ENCODE assay signal across 18 mouse cellular contexts in the genomic region with DNA sequence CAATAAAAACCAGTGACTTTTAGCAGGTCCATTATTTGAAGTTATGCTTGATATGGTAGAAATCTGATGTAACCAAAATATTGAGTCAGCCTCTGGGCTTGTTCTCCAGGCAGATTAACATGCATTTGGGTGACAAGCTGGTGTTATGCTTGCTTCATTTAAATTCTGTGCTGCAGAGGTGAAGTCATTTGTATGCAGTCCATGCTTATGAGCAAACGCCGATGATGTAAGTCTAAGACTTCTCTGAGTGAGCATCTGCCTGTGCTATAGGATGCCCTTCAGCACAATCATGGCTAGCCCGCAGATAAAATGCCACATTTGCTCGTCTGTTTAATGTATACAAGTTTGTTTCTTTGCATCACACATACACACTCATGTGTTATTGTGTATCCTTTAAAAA.
A peak's percentile ranks its signal among the peaks of the same experiment; 100 is the strongest.
DNase-seq lines count a peak whose midpoint lies in the region; ATAC-seq and TF ChIP-seq lines count a peak whose summit lies in the region.
"Had no signal": no experiment of that assay in that cellular context is flagged by ENCODE, and none has a peak within 500 bp of the region (broad histone marks: within the 10 kb centered on the region; RNA-seq: fewer than 3 reads in every experiment).

No protein-coding gene starts in this region.

- DNase-seq in forebrain, embryonic 11.5 days (ENCODE audit: low spot score), result no peak
- DNase-seq in midbrain, embryonic 11.5 days (ENCODE audit: low spot score, missing footprints), result no peak
- no peak for DNase-seq in midbrain, embryonic 10.5 days (ENCODE audit: low spot score)
- DNase-seq in hindbrain, postnatal 0 days (ENCODE audit: low spot score), result peak; percentile 37
- no peak for DNase-seq in urinary bladder, postnatal 14 days (ENCODE audit: low spot score)
- DNase-seq in adrenal gland, postnatal 14 days, result no peak
- DNase-seq: cerebellum, adult 11 months; cerebellum, postnatal 25 days; kidney, adult 2 months; left cerebral cortex, postnatal 4 days; lung, adult 18-20 months; lung, postnatal 36 days; right cerebral cortex, postnatal 4 days; thymus, postnatal 36 days had no signal

- H3K4me3 ChIP-seq in forebrain, embryonic 12.5 days (replicated peaks), result no peak overlapping the region
- no peak overlapping the region for H3K4me3 ChIP-seq in forebrain, embryonic 11.5 days (ENCODE audit: low read depth, low read length)
- no peak overlapping the region for H3K4me3 ChIP-seq in midbrain, embryonic 11.5 days (ENCODE audit: low read depth, low read length)
- no peak overlapping the region for H3K4me3 ChIP-seq in midbrain, embryonic 10.5 days
- no peak overlapping the region for H3K4me3 ChIP-seq in hindbrain, postnatal 0 days (ENCODE audit: low read length)
- no peak overlapping the region for H3K4me3 ChIP-seq in neural tube, embryonic 15.5 days (replicated peaks)

- ATAC-seq in forebrain, embryonic 12.5 days (ENCODE audit: low FRiP score), result peak; percentile 84
- ATAC-seq in forebrain, embryonic 11.5 days (replicated peaks; ENCODE audit: low FRiP score), result no peak; the same call in 1 of the 2 replicates
- ATAC-seq in midbrain, embryonic 11.5 days (ENCODE audit: low FRiP score), result peak; percentile 63; the same call in 1 of the 2 replicates
- ATAC-seq in hindbrain, postnatal 0 days, result peak; percentile 87
- ATAC-seq in neural tube, embryonic 15.5 days (ENCODE audit: low FRiP score), result peak; percentile 75; the same call in 1 of the 2 replicates
- ATAC-seq: CD4-positive, CD25-positive, alpha-beta regulatory T cell, adult 4 months had no signal

- no peaks in the 10 kb centered on the region for H3K27me3 ChIP-seq in forebrain, embryonic 12.5 days
- H3K27me3 ChIP-seq in forebrain, embryonic 11.5 days (ENCODE audit: control insufficient read depth, insufficient read depth, low read length), result no peaks in the 10 kb centered on the region
- no peaks in the 10 kb centered on the region for H3K27me3 ChIP-seq in midbrain, embryonic 11.5 days (ENCODE audit: control insufficient read depth, insufficient read depth, low read length)
- H3K27me3 ChIP-seq in midbrain, embryonic 10.5 days (ENCODE audit: low read depth, poor library complexity, severe bottlenecking), result no peaks in the 10 kb centered on the region
- H3K27me3 ChIP-seq in hindbrain, postnatal 0 days (ENCODE audit: insufficient read depth, low read length), result no peaks in the 10 kb centered on the region
- H3K27me3 ChIP-seq in neural tube, embryonic 15.5 days (replicated peaks), result no peaks in the 10 kb centered on the region

- no peak overlapping the region for H3K9ac ChIP-seq in forebrain, embryonic 12.5 days
- H3K9ac ChIP-seq in forebrain, embryonic 11.5 days (ENCODE audit: low read length), result no peak overlapping the region
- no peak overlapping the region for H3K9ac ChIP-seq in midbrain, embryonic 11.5 days (ENCODE audit: low read length)
- H3K9ac ChIP-seq in hindbrain, postnatal 0 days (replicated peaks; ENCODE audit: low read length), result no peak overlapping the region
- H3K9ac ChIP-seq in neural tube, embryonic 15.5 days (replicated peaks), result no peak overlapping the region

- no peak overlapping the region for H3K4me2 ChIP-seq in forebrain, embryonic 12.5 days
- H3K4me2 ChIP-seq in forebrain, embryonic 11.5 days (ENCODE audit: low read depth, low read length, severe bottlenecking), result no peak overlapping the region
- no peak overlapping the region for H3K4me2 ChIP-seq in midbrain, embryonic 11.5 days
- H3K4me2 ChIP-seq in hindbrain, postnatal 0 days (ENCODE audit: low read depth, low read length), result no peak overlapping the region
- H3K4me2 ChIP-seq in neural tube, embryonic 15.5 days, result no peak overlapping the region

- H3K9me3 ChIP-seq in forebrain, embryonic 12.5 days, result no peaks in the 10 kb centered on the region
- no peaks in the 10 kb centered on the region for H3K9me3 ChIP-seq in forebrain, embryonic 11.5 days (ENCODE audit: control insufficient read depth, low read length)
- H3K9me3 ChIP-seq in midbrain, embryonic 11.5 days (ENCODE audit: control insufficient read depth, low read length), result no peaks in the 10 kb centered on the region
- no peaks in the 10 kb centered on the region for H3K9me3 ChIP-seq in midbrain, embryonic 10.5 days (replicated peaks)
- no peaks in the 10 kb centered on the region for H3K9me3 ChIP-seq in hindbrain, postnatal 0 days (ENCODE audit: low read length)
- H3K9me3 ChIP-seq in neural tube, embryonic 15.5 days (replicated peaks), result no peaks in the 10 kb centered on the region
- H3K9me3 ChIP-seq: G1E had no signal

- H3K36me3 ChIP-seq in forebrain, embryonic 12.5 days (replicated peaks), result no peaks in the 10 kb centered on the region
- no peaks in the 10 kb centered on the region for H3K36me3 ChIP-seq in forebrain, embryonic 11.5 days (ENCODE audit: control insufficient read depth, insufficient read depth, low read length)
- no peaks in the 10 kb centered on the region for H3K36me3 ChIP-seq in midbrain, embryonic 11.5 days (ENCODE audit: control insufficient read depth, insufficient read depth, low read length)
- no peaks in the 10 kb centered on the region for H3K36me3 ChIP-seq in midbrain, embryonic 10.5 days
- no peaks in the 10 kb centered on the region for H3K36me3 ChIP-seq in hindbrain, postnatal 0 days (ENCODE audit: insufficient read depth, low read length)
- no peaks in the 10 kb centered on the region for H3K36me3 ChIP-seq in neural tube, embryonic 15.5 days
- H3K36me3 ChIP-seq: G1E had no signal

- no peak for TF ChIP-seq CTCF in hindbrain, postnatal 0 days (IDR thresholded peaks at IDR 0.05; ENCODE audit: low read depth)

- no peak overlapping the region for H3K27ac ChIP-seq in forebrain, embryonic 12.5 days
- H3K27ac ChIP-seq in forebrain, embryonic 11.5 days (ENCODE audit: low read depth, low read length), result no peak overlapping the region
- no peak overlapping the region for H3K27ac ChIP-seq in midbrain, embryonic 11.5 days (ENCODE audit: low read depth, low read length)
- H3K27ac ChIP-seq in midbrain, embryonic 10.5 days (replicated peaks), result no peak overlapping the region
- H3K27ac ChIP-seq in hindbrain, postnatal 0 days, result no peak overlapping the region
- H3K27ac ChIP-seq in neural tube, embryonic 15.5 days (replicated peaks), result no peak overlapping the region

- 55% methylated on average over 4 of the region's 4 CpGs for WGBS in forebrain, embryonic 12.5 days
- WGBS in forebrain, embryonic 11.5 days, result 79% methylated on average over 4 of the region's 4 CpGs
- WGBS in midbrain, embryonic 11.5 days, result 71% methylated on average over 4 of the region's 4 CpGs
- WGBS in midbrain, embryonic 10.5 days, result 86% methylated on average over 4 of the region's 4 CpGs
- WGBS in hindbrain, postnatal 0 days, result 43% methylated on average over 4 of the region's 4 CpGs
- WGBS in neural tube, embryonic 15.5 days, result 49% methylated on average over 4 of the region's 4 CpGs

- H3K4me1 ChIP-seq in forebrain, embryonic 12.5 days, result no peaks in the 10 kb centered on the region
- H3K4me1 ChIP-seq in forebrain, embryonic 11.5 days (replicated peaks; ENCODE audit: control insufficient read depth, insufficient read depth, low read length), result no peaks in the 10 kb centered on the region
- no peaks in the 10 kb centered on the region for H3K4me1 ChIP-seq in midbrain, embryonic 11.5 days (ENCODE audit: control insufficient read depth, insufficient read depth, low read length)
- H3K4me1 ChIP-seq in midbrain, embryonic 10.5 days, result no peaks in the 10 kb centered on the region
- H3K4me1 ChIP-seq in hindbrain, postnatal 0 days (ENCODE audit: insufficient read depth, low read length), result no peaks in the 10 kb centered on the region
- H3K4me1 ChIP-seq in neural tube, embryonic 15.5 days, result no peaks in the 10 kb centered on the region
